Mouse (Mus musculus) liver, embryonic 11.5 days (tissue): ENCODE measurements around the gene Gpi1. TPM values are rescaled to one million over a fixed set of nuclear protein-coding genes. Genes with fewer than 3 reads are reported as not detected.
"Not testable (repeated sequence)": the region's sequence is repeated elsewhere in the genome, so short reads cannot be mapped to it uniquely, and the experiment has no call there.

ENCODE experiments used
- ATAC-seq: fragments of 200-750 bp; cut with Nextera tagmentation; replicated peaks from 2 replicates; pipeline ENCODE4 v1.8.0; 2017; ENCODE audit warnings: moderate number of reproducible peaks, mild to moderate bottlenecking, moderate TSS enrichment, moderate library complexity; ENCODE audit not compliant: low FRiP score
- DNase-seq: peaks from one replicate; pipeline ENCODE4 v3.0.0-alpha.2; 2017; ENCODE audit warnings: low spot score
- H3K27ac ChIP-seq: fragments of 300-500 bp; sonication (generic); 2 replicates; pipeline ENCODE4 v1.5.1; 2014; ENCODE audit warnings: mild to moderate bottlenecking, low read depth, low read length, control low read depth
- H3K27me3 ChIP-seq: fragments of 300-500 bp; sonication (generic); replicated peaks from 2 replicates; pipeline ENCODE4 v1.6.1; 2014; ENCODE audit warnings: low read length, mixed read lengths; ENCODE audit not compliant: control insufficient read depth, insufficient read depth
- H3K36me3 ChIP-seq: fragments of 300-500 bp; sonication (generic); 2 replicates; pipeline ENCODE4 v1.6.1; 2014; ENCODE audit warnings: mild to moderate bottlenecking, low read length, moderate library complexity, mixed read lengths; ENCODE audit not compliant: control insufficient read depth, insufficient read depth
- H3K4me1 ChIP-seq: fragments of 300-500 bp; sonication (generic); replicated peaks from 2 replicates; pipeline ENCODE4 v1.6.1; 2014; ENCODE audit warnings: low read length, mixed read lengths; ENCODE audit not compliant: control insufficient read depth, insufficient read depth
- H3K4me2 ChIP-seq: fragments of 300-500 bp; sonication (generic); 2 replicates; pipeline ENCODE4 v1.6.1; 2014; ENCODE audit warnings: mild to moderate bottlenecking, control low read depth, moderate library complexity
- H3K4me3 ChIP-seq: fragments of 300-500 bp; sonication (generic); 2 replicates; pipeline ENCODE4 v1.5.1; 2014; ENCODE audit warnings: low read depth, low read length, control low read depth
- H3K9ac ChIP-seq: fragments of 300-500 bp; sonication (generic); 2 replicates; pipeline ENCODE4 v1.6.1; 2014; ENCODE audit warnings: low read depth, low read length, control low read depth
- H3K9me3 ChIP-seq: fragments of 300-500 bp; sonication (generic); 2 replicates; pipeline ENCODE4 v1.6.1; 2016; ENCODE audit warnings: low read length, inconsistent platforms, mixed read lengths; ENCODE audit not compliant: control insufficient read depth
- WGBS: fragments of 180-500 bp; shearing (Covaris S2); extraction: QIAGEN DNeasy Blood & Tissue Kit; methylation state at CpG from one replicate; pipeline ENCODE4 v1.1.7; 2014; 5-methylcytosine and 5-hydroxymethylcytosine counted together
- polyA plus RNA-seq: library from polyadenylated mRNA; unstranded; fragments of >200 nt; fragmentation: Nextera tagmentation; extraction: Ambion mirVana; gene quantifications from 2 replicates; pipeline ENCODE4 v1.2.1, GENCODE M21; 2014

Gene Gpi1
- polyA plus RNA-seq, 1 experiment from 2014 or later, result 489 TPM

DNA sequence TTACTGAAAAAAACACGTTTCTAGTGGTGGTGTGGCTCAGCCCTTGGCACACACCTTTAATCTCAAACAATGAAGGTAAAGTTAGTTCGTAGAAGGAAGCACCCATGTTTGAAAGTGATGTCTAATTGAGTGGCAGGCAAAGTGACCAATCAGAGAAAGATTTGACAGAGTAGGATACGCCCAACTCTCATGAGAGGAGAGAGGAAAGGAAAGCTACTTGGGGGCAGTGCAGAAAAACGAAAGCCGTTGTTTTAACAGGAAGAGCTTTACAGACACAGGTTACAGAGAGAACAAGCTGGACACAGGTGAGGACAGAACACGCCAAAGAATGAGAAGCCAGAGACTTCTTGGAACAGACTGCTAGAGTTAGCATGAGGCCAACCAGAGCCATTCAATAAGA lies 23.8 kb downstream of the Gpi1 start:
- Histone ChIP-seq H3K9me3 (no peaks in the 10 kb centered on the region), H3K4me1 (no peaks in the 10 kb centered on the region), H3K4me3 (no peak overlapping the region), H3K4me2 (no peak overlapping the region), H3K27ac (no peak overlapping the region), H3K27me3 (no peaks in the 10 kb centered on the region), H3K36me3 (peaks cover 87% of the 10 kb centered on the region), H3K9ac (no peak overlapping the region)
- DNase-seq (no peak), ATAC-seq (no peak)
- 89% methylated on average over 6 of the region's 6 CpGs for WGBS

DNA sequence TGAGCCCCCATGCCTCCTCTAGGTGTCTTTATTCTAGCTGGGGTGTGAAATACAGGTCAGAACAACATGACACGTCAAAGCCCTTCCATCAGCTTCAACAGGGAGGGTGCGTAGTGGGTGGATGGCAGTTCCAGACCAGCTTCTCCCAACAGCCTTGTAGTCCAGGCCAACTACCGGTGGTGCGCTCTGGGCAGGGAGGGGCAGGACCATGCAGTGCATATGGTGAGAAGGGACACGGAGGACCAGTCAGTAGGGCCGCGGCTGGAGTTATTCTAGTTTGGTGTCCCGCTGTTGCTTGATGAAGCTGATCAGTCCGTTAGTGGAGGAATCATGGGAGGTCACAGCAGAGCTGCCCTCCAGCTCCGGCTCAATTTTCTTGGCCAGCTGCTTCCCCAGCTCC lies 28.0 kb downstream of the Gpi1 start:
- not testable (repeated sequence) for H3K9ac ChIP-seq, H3K4me2 ChIP-seq, H3K27me3 ChIP-seq, H3K9me3 ChIP-seq, H3K4me3 ChIP-seq, ATAC-seq, H3K27ac ChIP-seq, H3K4me1 ChIP-seq, DNase-seq
- H3K36me3 ChIP-seq, result peaks cover 67% of the 10 kb centered on the region
- WGBS, result 92% methylated on average over 10 of the region's 10 CpGs

DNA sequence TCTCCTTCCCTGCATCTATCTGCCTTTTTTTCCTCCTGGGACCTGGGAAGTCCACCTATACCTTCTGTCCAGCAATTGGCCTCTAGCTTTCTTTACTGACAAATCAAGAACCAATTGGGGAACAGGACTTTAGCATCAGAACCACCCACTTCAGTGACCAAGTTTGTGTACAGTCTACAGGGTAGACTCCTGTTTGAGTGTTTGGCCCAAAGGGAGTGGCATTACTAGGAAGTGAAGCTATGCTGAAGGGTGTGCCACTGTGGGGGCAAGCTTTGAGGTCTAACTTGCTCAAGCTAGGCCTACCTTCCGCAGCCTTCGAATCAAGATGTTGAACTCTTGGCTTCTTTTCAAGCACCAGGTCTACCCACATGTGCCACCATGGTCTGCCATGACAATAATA lies 29.3 kb downstream of the Gpi1 start:
- Histone ChIP-seq H3K36me3 (peaks cover 54% of the 10 kb centered on the region), H3K9me3 (no peaks in the 10 kb centered on the region)

DNA sequence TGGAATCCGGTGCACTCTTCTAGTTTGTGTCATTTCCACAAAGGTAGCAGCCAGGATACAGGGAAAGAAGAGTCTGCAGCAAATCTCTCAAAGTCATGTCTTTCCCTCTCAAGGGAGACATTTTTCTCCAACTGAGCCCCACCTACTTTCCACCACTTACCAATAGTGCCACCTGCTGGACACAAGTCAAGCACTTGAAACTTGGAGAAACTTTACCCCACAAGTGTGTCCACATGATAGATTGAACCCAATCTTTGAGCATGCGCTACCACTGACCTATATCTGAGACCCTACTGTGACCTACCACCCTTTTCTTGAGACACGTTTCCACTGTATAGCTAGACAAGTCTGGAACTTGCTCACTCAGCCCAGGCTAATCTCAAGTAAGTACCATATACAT lies 31.8 kb downstream of the Gpi1 start:
- Histone ChIP-seq H3K27ac (no peak overlapping the region), H3K4me1 (peaks cover 3% of the 10 kb centered on the region; the same call in 1 of the 2 replicates), H3K27me3 (no peaks in the 10 kb centered on the region), H3K36me3 (peaks cover 32% of the 10 kb centered on the region), H3K4me2 (no peak overlapping the region), H3K9me3 (no peaks in the 10 kb centered on the region), H3K9ac (no peak overlapping the region), H3K4me3 (no peak overlapping the region)
- 40% methylated on average over 3 of the region's 3 CpGs for WGBS
- DNase-seq, result no peak
- ATAC-seq, result no peak

More for the DNA sequence above, 29.3 kb downstream of the Gpi1 start:
- Histone ChIP-seq H3K27me3 (no peaks in the 10 kb centered on the region), H3K4me2 (no peak overlapping the region), H3K9ac (no peak overlapping the region), H3K4me1 (no peaks in the 10 kb centered on the region; the same call in 1 of the 2 replicates), H3K4me3 (no peak overlapping the region), H3K27ac (no peak overlapping the region)
- ATAC-seq, result no peak
- DNase-seq, result no peak
- WGBS, result 94% methylated on average over 2 of the region's 2 CpGs

DNA sequence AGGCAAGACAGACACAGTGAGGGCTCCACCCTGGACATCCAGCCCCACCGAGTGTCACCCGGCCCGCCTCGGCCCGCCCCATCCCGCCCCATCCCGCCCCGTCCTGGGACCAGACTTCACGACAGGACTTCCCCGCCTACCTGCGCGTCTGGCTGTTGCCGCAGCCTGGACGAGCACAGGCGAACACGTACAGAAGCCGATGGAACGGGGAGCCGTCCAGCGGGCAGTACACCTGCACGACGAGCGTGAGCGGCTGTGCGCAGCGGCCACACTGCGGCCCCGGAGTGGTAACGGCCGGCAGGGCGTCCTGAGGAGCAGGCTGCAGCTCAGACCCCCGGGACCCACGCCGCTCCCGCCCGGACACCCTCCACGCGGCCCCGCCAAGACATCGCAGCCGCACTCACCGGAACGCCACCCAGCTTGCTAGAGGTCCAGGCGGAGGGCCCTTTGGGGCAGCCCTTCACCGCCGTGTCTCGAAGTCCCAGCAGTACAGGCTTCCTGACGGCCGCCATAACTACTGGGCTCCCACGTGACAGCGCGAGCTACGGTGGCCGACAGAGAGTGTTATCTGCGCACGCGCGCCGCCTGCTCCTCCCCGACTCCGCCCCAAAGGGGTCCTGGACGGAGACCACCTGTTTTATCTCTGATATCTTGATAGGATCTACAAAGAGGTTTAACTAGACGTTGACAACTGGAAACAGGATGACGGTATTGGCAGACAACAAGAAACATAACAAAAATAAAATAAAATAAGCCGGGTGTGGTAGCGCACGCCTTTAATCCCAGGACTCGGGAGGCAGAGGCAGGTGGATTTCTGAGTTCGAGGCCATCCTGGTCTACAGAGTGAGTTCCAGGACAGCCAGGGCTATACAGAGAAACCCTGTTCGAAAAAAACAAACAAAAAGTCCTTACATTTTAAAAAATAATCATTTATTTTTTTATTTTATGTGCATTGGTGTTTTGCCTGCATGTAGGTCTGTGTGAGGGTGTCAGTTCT lies 33.7 kb downstream of the Gpi1 start, which contains the start of gene Pdcd2l:
Pdcd2l (minus strand) TSS at position 530 of the 997 bp plus-strand sequence.
- Histone ChIP-seq H3K4me2 (peak within 1 kb of the TSS; percentile 72), H3K9ac (peak within 1 kb of the TSS; percentile 64), H3K9me3 (no peaks in the 10 kb centered on the region), H3K27ac (peak within 1 kb of the TSS; percentile 7; the same call in 1 of the 2 replicates), H3K4me1 (peaks cover 3% of the 10 kb centered on the region; the same call in 1 of the 2 replicates), H3K36me3 (peaks cover 22% of the 10 kb centered on the region), H3K27me3 (no peaks in the 10 kb centered on the region), H3K4me3 (peak within 1 kb of the TSS; percentile 70)
- peak; percentile 89 for DNase-seq
- WGBS, result 2% methylated on average over 70 of the region's 70 CpGs
- peak; percentile 90 for ATAC-seq

DNA sequence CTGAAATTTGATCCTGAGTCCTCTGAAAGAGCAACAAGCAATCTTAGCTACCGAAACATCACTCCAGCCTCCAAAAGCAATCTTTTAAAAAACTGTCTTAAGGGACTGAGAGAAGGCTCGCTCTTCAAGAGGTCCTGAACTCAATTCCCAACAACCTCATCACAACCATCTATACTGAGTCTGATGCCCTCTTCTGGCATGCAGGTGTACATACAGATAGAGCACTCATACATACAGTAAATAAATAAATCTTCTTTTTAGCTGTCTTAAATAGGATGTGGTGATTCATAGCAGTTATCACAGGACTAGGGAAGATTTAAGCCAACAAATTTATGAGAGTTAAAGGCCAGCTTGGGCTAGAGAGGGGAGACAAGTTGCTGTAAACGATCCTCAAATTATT lies 34.5 kb downstream of the Gpi1 start:
- Histone ChIP-seq H3K4me2 (peak overlapping the region; percentile 72), H3K4me1 (peaks cover 3% of the 10 kb centered on the region; the same call in 1 of the 2 replicates), H3K27me3 (no peaks in the 10 kb centered on the region), H3K4me3 (peak overlapping the region; percentile 70), H3K9ac (peak overlapping the region; percentile 64), H3K27ac (no peak overlapping the region), H3K36me3 (peaks cover 16% of the 10 kb centered on the region), H3K9me3 (no peaks in the 10 kb centered on the region)
- ATAC-seq, result 0 out of 2 replicates have a peak, but pooled peaks have one; percentile 40
- WGBS, result 45% methylated on average over 3 of the region's 3 CpGs
- no peak for DNase-seq

DNA sequence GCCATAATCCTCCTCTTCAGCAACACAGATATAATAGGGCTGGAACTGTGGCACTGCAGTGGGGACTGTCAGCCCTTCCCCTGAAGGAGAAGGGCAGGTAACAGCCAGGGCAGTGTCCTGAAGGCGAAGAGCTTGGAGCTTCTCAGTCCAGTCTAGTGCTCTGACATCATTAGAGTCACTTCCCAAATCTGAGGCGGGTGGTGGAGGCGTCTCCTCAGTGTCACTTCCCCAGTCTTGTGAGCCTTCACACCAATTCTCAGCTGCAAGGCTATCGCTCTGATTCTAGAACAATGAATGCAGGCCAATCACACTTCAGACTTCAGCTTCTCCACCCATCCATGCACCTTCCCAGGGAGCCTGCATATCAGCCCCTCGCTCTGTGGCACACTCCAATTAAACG lies 37.3 kb downstream of the Gpi1 start:
- Histone ChIP-seq H3K9me3 (no peaks in the 10 kb centered on the region), H3K36me3 (peaks cover 31% of the 10 kb centered on the region), H3K27me3 (no peaks in the 10 kb centered on the region), H3K4me1 (peaks cover 3% of the 10 kb centered on the region), H3K27ac (no peak overlapping the region), H3K9ac (no peak overlapping the region), H3K4me3 (no peak overlapping the region), H3K4me2 (no peak overlapping the region)
- DNase-seq (no peak), ATAC-seq (no peak)
- WGBS, result 84% methylated on average over 6 of the region's 6 CpGs

DNA sequence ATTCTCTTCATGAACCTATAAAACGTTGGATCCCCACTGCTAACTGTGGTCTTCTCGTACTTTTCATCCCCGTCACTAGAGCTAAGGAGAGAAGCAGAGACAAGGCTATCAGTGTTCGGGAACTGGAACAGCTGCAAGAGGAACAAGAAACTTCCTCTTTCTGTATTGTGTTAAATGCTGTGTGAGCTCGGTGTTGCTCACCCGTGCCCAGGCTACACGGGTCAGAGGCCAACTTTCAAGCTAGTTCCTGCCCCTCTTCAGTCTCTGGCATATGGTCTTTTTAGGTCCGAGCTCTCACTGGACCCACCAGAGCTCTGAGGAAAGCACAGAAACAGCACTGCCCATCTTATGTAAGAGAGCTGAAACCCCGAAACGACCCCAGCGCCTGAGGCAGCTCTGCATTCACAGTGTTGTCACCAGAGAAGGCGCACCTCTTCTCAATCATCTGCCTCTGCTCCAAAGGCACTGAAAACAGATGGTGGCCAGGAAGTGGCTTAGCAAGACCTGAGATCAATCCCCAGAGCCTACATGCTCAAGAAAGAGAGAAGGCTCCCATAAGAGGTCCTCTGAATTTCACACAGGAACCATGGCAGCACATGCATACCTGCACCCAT lies 40.7 kb downstream of the Gpi1 start:
- ATAC-seq, result no peak
- Histone ChIP-seq H3K4me2 (no peak overlapping the region), H3K36me3 (peaks cover 49% of the 10 kb centered on the region), H3K4me3 (no peak overlapping the region), H3K9me3 (no peaks in the 10 kb centered on the region), H3K27me3 (no peaks in the 10 kb centered on the region), H3K27ac (no peak overlapping the region), H3K9ac (no peak overlapping the region), H3K4me1 (no peaks in the 10 kb centered on the region; the same call in 1 of the 2 replicates)
- WGBS, result 63% methylated on average over 12 of the region's 12 CpGs
- DNase-seq, result no peak
